Mouse (Mus musculus) adrenal gland, postnatal 14 days (tissue): ENCODE measurements at regions not wholly inside any gene's neighbourhood (a gene's known extent, or its start where the extent isn't known, plus 50 kb on each side); places are given as distances from the start of the nearest gene placed in this dataset.

ENCODE experiments used
- DNase-seq: peaks from one replicate; pipeline ENCODE4 v3.0.0; 2021; ENCODE audit warnings: mixed read lengths

DNA sequence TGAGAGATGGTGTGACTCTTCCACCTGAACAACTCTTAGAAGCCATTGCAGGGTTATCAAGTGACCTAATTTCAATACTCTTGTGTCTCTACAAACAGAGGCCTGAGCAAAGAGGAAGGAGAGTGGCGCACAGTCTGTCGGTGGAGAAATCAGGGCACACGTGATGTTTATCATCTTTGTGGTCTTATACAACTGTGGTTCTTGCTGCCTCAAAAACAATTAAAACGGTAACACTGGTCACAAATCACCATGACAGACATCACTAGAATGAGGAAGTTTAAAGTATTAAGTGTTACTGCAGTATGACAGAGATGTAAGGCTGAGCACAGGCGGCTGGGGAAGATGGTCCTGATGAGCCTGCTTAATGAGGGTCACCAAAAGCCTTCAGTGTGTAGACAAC lies 73.6 kb downstream of the Sdc1 start:
- DNase-seq = no peak

DNA sequence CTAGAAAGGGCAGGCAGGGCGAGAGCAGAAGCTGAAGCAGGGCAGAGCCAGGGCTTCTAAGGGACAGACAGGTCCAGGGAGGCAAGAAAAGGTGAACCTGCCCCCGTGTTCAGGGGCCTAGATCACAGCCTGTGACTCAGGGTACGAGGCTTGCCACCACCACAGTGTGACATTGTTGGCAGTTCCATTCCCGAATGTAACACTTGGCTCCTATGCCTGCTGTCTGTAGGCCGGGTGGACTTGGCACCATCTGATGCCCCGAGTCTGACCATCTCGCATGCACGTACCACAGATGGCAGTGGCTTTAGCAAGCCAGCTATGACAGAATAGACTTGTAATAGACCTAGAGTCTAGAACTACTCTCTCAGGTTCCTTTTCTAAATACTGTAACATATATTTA lies 74.3 kb downstream of the Sdc1 start:
- DNase-seq = no peak

DNA sequence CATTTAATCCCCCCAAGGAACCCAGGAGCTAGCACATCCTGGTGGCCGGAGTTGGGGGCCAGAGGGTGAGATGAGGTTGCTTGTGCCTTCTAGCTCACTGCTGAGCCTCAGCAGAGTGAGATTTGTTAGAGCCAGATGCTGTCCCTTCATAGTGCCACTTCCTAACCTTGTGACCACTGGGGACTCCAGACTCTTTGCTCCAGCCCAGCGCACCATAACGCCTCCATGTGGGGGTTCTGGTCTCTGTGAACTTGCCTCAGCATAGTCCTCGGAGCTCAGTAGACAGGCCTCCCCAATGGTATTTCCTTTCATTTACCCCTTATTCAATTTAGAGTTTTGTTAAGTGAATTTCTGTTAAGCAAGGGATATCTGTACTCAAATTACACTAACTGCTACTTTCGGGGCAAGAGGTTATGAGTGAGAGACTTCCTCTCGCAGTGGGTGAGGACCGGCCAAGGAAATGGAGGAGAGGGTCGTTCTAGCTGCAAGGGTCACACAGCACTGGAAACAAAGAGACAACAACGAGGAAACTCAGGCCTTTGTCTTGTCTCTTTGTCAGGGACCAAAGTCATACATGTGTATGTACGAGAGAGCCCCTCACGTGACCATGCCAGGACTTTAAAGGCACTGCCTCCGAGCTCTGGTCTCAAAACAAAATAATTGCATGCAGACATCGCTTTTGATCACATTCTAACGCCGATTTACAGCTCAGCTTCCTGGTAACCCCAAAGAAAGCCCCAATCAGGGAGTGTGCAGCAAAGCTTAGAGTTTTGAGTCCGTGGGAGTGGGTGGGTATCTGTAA lies 74.8 kb upstream of the Laptm4a start:
- DNase-seq = no peak

DNA sequence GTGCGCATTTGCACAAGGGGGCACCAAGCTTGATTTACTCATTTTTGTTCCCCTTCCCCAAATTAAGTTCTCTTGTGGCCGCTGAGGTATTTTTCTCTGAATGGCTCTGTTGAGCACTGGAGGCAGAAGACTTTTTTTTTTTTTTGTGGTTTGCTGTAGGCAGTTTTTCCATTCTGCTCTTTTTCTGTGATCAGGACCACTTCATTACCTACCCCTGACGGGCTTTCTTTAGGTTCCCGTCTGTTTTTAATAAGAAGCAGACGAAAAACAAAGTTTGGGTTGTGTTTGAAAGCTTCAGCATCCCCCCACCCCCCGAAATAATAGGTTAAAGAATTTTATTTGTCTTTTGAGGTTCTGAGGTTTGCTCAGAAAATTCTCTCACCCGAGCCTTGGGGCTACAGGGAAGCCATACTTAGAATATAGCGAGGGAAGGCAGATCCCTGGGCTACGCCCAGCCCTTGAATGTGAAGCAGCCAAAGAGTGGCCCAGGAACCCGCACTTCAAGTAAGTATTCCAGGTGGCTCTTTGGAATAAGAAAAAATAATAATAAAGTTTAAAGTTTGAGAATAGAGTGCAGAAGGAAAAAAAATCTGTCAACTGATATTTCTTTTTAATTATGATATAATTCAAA lies 74.1 kb upstream of the Laptm4a start:
- DNase-seq = no peak

DNA sequence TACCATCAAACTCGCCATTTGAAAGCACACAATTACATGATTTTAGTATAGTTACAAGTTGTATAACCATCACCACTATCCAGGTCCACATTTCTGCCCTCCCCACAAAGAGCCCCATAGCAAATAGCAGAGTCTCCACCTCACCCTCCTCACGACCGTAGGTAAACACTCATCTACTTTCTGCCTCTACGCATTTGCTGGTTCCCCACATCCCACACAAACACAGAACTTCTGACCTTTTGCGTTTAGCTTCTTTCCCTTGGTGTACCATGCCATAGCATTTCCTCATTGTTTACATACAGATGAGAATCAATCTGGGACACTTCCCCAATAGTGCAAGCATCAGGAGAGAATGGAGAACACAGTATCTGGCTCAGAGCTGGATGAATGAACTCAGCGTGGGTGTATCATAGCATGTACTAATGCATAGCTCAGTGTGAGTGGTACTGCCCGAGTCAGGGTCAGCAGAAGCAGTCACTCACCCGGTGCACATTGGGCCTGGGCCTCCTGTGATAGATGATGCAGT lies 73.5 kb upstream of the Laptm4a start:
- DNase-seq = no peak

DNA sequence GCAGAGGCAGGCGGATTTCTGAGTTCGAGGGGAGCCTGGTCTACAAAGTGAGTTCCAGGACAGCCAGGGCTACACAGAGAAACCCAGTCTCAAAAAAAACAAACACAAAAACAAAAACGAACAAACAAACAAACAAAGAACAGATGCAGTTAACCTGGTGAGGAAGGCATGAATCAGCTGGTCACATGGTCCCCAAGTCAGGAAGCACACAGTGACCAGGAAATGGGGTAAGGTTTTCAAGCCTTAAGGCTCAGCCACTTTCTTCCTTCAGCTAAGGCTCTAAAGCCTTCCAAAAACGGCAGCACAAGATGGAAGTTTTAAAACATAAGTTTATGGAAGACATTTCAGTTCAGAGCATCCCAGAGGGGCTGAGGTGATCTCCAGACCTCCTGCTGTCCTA lies 67.6 kb upstream of the Laptm4a start:
- DNase-seq = no peak

DNA sequence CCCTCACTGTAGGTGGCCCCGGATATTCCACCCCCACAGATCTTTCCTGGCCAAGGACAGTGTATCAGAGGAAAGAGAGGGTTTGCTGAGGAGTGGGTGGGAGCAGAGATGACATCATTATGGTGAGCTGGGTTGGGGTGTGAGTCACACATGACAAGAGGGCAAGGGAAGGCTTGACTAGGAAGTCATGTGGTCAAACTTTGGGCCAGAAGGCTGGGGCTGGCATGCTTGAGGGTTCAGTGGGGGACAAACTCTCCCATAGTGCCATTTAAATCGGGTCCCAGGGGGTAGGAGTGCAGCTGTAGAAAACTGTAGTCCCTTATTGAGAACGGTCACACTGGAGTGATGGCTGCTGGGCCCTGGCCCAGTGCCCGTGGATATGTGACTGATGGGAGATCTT lies 67.1 kb upstream of the Laptm4a start:
- DNase-seq = peak; percentile 20

DNA sequence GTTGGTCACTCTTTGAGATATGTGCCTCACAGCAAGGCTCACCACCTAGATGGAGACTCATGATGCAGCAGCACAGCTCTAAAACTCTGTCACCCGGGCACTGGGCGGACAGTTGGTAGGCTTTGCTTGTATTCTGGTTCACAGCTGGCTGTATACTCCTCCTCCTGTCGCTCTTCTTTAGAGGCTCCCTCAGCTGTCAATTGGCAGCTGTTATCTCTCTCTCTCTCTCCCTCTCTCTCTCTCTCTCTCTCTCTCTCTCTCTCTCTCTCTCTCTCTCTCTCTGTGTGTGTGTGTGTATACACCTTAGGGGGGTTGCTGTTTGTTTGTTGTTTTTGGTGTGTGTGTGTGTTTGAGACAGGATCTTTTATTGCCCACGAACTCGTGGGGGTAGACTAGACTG lies 66.3 kb upstream of the Laptm4a start:
- no peak for DNase-seq

DNA sequence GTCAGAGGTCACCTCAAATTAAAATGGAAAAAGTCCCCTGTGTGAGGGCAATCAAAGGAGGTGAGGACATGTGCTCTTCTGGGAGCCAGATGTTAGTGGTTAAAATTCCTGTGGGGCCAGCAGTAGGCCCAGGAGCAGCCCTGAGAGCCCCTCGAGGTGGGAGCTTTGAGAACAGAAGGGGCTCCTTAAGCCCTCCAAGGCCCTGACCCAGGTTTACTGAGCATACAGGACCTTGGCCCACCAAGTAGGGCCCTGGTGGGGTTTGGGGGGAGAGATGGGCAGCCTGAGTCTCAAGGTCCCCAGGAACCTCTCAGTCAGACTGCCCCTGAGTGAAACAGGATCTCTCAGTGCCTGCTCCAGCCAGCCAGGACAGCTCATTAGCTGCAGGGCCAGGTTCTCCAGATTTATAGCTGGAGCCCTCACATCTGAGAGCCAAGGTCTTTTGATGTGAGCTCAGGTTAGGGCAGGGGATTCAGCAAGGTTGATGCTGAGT lies 65.4 kb upstream of the Laptm4a start:
- DNase-seq = peak; percentile 19

DNA sequence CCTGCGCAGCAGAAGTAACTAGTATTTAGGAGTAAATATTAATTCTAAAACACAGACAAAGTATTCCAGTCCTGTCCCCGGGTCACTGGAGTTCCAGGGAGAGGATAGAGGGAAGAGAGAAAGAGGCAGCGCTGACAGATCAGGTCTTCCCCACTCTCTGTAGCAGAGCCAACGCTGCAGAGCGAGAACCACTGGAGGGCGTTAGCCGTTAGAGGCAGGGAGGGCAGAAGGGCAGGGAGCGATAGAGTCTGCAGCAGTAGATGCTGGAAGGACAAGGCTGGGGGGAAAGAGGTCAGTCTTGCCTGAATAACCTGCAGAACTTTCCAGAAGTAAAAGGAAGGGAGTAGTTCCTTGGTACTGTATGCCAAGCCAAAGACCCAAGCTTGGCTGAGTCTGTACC lies 64.2 kb upstream of the Laptm4a start:
- no peak for DNase-seq

DNA sequence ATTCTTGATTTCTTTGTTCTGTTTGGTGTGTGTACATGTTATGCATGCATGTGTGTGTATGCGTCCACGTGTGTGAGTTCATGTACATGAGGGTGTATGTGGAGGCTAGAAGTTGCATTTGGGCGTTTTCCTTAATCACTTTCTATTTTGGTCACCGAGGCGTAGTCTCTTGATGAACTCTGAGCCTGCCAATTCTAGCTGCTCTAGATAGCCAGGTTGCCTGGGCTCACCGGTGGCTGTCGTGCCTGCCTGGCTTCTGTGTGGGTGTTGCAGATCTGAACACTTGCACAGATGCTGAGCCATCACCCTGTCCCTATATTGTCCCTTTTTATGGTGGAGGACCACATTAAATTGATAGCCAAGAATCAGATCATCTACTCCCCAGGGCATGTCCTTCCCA lies 62.7 kb upstream of the Laptm4a start:
- no peak for DNase-seq

DNA sequence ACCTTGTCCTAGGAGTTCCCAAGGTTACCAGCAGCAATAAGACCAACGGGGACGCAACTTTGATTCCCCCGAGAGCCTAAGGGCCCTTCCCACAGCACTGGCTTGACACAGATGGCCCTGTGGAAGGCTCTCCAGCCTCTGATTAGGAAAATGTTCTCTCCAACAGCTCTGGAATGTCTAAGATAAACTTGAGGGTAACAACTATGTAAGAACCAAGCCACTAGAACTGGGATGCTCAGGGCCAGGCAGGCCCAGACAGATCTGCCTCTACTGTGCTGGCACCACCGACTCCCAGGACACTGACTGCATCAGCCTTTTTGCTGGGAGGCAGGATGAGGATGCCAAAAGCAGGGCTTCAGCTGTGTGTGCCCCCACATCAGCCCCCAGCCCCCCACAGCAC lies 61.9 kb upstream of the Laptm4a start:
- no peak for DNase-seq

DNA sequence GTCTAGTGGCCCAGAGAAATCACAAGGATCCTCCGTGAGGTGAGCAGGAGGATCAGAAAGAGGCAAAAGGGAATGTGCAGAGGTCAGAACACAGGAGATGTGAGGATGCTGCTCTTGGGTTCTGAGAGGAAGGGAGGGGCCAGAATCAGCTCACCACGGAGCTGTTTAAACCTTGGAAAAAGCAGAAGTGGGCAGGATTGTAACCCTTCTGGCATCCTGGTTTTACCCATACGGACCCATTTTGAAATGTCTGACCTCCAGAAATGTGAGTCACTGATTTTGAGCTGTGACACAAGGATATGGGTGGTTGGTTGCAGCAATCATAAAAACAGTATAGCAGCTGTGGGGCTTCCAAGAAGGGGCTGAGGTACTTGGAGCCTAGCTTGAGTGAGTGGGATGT lies 56.6 kb upstream of the Laptm4a start:
- DNase-seq = peak; percentile 40

DNA sequence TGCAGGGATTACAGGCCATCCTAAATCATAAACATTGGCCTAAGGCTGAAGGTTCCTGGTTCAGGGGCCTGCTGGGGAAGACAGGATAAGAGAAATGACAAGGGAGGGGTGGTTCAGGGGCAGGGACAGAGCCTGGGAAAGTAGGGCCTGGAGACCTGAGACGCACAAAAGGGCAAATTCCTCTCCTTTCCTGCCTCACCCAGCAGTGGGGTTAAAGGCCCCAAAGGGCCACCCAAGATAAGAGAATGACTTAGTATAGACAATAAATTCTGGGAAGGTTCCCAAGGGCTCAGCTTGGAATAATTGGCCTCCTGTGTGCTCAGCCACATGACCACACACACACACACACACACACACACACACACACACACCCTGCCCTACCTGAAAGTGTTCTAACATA lies 56.2 kb upstream of the Laptm4a start:
- DNase-seq = peak; percentile 32

DNA sequence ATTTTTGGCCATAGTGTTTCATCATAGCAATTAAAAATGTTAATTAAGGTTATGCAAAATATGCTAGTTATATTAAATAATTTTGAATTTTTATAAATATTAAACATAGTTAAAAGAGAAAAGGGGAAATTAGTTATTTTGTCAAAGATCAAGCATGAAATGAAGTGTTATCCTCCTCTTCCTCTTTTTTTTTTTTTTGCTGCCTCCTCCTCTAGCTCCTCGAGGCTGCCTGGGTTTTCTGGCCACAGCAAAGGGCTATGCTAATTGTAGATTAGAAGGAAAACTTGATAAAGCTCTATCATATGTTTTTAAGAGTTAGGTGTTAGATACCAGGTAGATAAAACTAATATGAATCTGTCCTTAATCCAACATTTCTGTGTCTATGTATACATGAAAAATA lies 54.4 kb upstream of the Laptm4a start:
- no peak for DNase-seq

DNA sequence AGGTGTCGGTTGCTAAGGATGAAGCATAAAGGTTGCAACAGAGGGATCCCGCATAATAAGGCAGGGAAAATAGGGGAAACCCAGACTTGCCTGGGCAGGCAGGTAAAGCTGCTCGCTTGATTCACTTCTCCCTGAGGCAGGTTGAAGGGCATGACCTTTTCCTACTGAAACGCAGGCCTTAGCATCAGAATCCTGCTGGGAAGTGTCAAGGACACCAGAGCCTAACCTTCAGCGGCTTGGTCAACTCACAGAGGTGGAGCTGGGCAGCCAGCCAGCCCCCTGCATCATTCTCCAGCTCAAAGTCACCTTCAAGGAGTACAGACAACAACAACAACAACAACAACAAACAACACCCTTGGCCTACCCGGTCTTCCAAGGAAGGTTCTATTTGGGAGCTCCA lies 52.8 kb upstream of the Laptm4a start:
- peak; percentile 46 for DNase-seq

DNA sequence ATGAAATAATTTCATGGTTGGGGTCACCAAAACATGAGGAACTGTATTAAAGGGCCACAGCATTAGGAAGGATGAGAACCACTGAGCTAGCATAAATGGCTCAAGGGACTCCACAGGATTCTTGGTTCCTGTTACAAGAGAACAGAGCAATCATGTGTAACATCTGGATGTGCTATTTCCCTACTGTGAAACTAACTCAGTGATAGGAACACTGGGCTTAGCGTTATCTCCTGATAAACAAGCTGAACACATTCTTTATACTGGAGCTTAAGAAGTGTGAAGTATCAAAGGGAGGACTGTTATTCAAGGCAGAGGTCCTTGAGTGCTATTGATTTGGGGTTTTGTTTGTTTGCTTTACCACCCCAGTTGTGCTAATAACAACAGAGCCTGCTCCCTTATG lies 52.3 kb upstream of the Laptm4a start:
- no peak for DNase-seq
